Mouse (Mus musculus): ENCODE data around the gene Ppp3ca. TPM values are rescaled to one million over a fixed set of nuclear protein-coding genes. Genes with fewer than 3 reads are reported as not detected.

Gene Ppp3ca
- polyA plus RNA-seq, 1 experiment from 2014 or later, result 44.8 TPM

DNA sequence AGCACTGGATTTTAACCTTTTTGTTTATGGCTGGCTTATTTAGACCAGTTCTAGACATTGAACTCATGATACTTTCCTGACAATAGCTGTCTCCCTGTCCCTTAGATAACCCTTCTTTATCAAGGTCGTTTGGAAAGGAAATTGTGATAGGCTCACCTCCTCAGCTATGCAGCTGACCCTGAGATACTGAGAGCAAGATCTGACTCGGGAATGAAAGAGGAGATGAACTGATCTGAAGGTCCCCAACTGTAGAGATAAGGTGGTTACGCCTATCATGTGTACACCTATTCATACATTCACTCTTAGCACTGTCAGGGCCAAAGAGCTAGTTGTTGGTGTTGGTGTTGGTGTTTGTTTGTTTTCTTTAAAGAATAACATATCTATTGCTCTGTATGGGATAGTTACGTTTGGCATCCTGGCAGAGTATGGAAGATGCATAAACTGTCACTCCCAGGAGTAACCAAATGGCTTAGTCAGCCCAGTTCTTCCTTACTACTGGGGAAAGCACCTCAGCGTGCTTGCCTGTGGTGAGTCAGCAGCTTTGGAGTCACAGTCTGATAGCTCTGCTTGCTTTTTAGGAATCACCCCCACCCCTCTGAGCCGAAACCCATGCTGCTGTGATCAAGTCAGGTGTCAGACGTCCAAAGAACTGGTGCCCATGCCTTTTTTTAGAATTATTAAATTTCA is 91.5 kb downstream of the Ppp3ca start:
- H3K36me3 ChIP-seq (ENCODE audit: control insufficient read depth, insufficient read depth), result no peaks in the 10 kb centered on the region
- H3K9me3 ChIP-seq (replicated peaks; ENCODE audit: control insufficient read depth, low read length), result no peaks in the 10 kb centered on the region
- no peak overlapping the region for H3K4me2 ChIP-seq (ENCODE audit: low read depth, low read length)
- no peak overlapping the region for H3K27ac ChIP-seq (ENCODE audit: low read length)
- H3K4me1 ChIP-seq (ENCODE audit: control insufficient read depth, insufficient read depth, low read length), result peaks cover 15% of the 10 kb centered on the region
- WGBS, result 52% methylated on average over 7 of the region's 7 CpGs
- no peak overlapping the region for H3K9ac ChIP-seq (ENCODE audit: low read length)
- no peak overlapping the region for H3K4me3 ChIP-seq (ENCODE audit: low read length)
- H3K27me3 ChIP-seq (ENCODE audit: control insufficient read depth, insufficient read depth, low read length), result no peaks in the 10 kb centered on the region
- no peak for ATAC-seq (replicated peaks; ENCODE audit: extremely low read depth, insufficient read depth, low FRiP score)

DNA sequence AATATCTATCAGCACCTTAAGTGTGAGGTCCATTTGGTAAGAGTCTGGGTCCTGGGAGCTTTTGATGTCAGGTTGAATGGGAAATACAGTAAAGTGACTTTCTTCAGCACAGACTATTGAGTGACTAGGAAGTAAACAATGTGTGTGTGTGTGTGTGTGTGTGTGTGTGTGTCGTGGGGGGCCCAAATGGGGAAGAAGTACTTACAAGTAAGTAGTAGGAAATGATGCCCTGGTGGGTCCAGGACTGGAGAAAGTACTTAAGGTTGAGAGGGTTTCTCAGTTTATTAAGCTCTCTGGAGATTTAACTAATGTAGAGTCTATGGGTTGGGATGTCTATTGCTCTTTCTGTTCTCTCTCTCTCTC is 92.0 kb downstream of the Ppp3ca start:
- Histone ChIP-seq H3K36me3 (ENCODE audit: control insufficient read depth, insufficient read depth) (no peaks in the 10 kb centered on the region), H3K4me2 (ENCODE audit: low read depth, low read length) (no peak overlapping the region), H3K27ac (ENCODE audit: low read length) (no peak overlapping the region), H3K4me3 (ENCODE audit: low read length) (no peak overlapping the region), H3K9ac (ENCODE audit: low read length) (no peak overlapping the region), H3K27me3 (ENCODE audit: control insufficient read depth, insufficient read depth, low read length) (no peaks in the 10 kb centered on the region), H3K9me3 (replicated peaks; ENCODE audit: control insufficient read depth, low read length) (no peaks in the 10 kb centered on the region), H3K4me1 (ENCODE audit: control insufficient read depth, insufficient read depth, low read length) (peaks cover 15% of the 10 kb centered on the region)
- 76% methylated on average over 1 of the region's 1 CpGs for WGBS
- ATAC-seq (replicated peaks; ENCODE audit: extremely low read depth, insufficient read depth, low FRiP score), result no peak

DNA sequence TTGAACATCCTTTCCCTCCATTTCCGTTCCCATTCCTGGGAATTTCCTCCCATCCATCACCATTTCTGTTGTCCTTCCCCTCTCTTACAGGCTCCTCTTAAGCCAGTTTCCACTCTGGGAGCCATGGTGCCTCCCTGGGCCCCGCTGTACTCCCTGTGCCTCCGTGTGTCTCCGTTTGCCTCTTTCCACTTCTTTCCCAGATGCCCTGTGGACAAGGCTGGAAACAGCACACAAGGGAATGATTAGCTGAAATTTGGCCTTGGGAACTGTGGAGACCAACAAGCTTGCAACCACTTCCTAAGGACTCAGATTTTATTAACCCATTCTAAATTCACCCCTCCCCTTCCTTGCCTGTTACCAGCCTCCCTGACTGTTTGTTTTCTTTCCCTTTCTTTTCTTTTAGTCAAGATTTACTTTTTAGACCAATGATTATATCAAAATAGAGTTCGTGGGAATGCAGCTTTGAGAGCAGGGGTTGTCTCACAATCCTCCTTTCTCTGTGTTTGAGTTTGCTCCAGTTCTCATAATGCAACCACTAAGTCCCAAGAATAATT is 93.9 kb downstream of the Ppp3ca start:
- Histone ChIP-seq H3K9me3 (replicated peaks; ENCODE audit: control insufficient read depth, low read length) (no peaks in the 10 kb centered on the region), H3K27me3 (ENCODE audit: control insufficient read depth, insufficient read depth, low read length) (no peaks in the 10 kb centered on the region), H3K4me1 (ENCODE audit: control insufficient read depth, insufficient read depth, low read length) (peaks cover 15% of the 10 kb centered on the region), H3K9ac (ENCODE audit: low read length) (no peak overlapping the region), H3K27ac (ENCODE audit: low read length) (no peak overlapping the region), H3K36me3 (ENCODE audit: control insufficient read depth, insufficient read depth) (no peaks in the 10 kb centered on the region), H3K4me3 (ENCODE audit: low read length) (no peak overlapping the region), H3K4me2 (ENCODE audit: low read depth, low read length) (no peak overlapping the region)
- 57% methylated on average over 5 of the region's 5 CpGs for WGBS
- no peak for ATAC-seq (replicated peaks; ENCODE audit: extremely low read depth, insufficient read depth, low FRiP score)

DNA sequence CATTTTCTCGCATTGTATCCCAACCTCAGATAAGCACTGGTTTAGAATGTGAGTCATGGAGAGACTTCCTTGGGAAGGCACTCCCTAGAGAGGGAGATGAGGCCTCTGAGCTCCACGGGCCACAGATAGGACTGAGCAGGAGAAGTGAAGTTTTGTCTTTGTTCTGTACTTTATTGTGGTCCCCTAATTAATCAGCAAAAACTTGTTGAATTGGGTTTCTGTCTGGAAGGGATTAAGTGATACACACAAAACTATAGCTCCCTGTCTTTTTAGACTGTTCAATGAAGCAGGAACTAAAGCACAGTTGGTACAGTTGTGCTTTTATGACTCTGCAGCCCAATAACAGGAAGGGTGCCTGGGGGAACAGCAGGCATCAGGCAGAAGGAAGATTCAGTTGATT is 95.6 kb downstream of the Ppp3ca start:
- Histone ChIP-seq H3K4me2 (ENCODE audit: low read depth, low read length) (no peak overlapping the region), H3K9ac (ENCODE audit: low read length) (no peak overlapping the region), H3K9me3 (replicated peaks; ENCODE audit: control insufficient read depth, low read length) (no peaks in the 10 kb centered on the region), H3K27me3 (ENCODE audit: control insufficient read depth, insufficient read depth, low read length) (no peaks in the 10 kb centered on the region), H3K36me3 (ENCODE audit: control insufficient read depth, insufficient read depth) (no peaks in the 10 kb centered on the region), H3K4me1 (ENCODE audit: control insufficient read depth, insufficient read depth, low read length) (peaks cover 21% of the 10 kb centered on the region), H3K27ac (ENCODE audit: low read length) (no peak overlapping the region), H3K4me3 (ENCODE audit: low read length) (no peak overlapping the region)
- no peak for ATAC-seq (replicated peaks; ENCODE audit: extremely low read depth, insufficient read depth, low FRiP score)
- WGBS, result 31% methylated on average over 2 of the region's 2 CpGs

DNA sequence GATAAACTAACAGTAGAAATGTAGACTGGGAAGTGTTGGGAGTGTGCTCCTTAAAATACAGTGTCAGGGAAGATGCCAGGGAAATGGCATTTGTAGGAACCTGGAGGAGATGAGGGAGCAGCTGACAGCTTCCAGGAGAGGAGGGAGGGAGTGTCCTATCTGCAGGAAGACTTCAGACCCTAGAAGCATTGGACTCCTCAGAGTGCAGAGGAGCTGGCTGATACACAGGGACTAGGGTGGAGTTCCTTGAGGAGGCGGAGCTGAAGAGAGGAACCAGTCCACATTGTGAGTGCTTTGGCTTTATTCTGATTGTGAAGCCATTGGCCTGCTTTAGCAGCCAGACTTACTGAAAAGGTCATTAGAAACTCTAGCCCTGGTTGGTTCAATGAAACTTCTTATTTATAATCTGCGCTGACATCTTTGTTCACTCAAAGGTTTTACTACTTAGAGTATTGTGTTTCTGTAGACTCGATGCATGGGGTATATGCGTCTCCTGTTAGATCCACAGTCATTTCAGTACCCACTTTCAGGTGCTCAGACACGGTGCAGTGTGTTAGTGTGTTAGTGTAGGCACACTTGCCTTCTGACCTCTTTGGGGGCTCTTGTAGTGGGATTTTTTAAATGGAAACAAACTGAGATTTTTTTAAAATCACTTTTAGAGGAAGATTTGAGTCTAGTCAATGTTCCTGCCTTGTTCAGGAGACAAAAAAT is 99.0 kb downstream of the Ppp3ca start:
- Histone ChIP-seq H3K4me1 (ENCODE audit: control insufficient read depth, insufficient read depth, low read length) (peaks cover 17% of the 10 kb centered on the region), H3K4me2 (ENCODE audit: low read depth, low read length) (no peak overlapping the region), H3K4me3 (ENCODE audit: low read length) (no peak overlapping the region), H3K9ac (ENCODE audit: low read length) (no peak overlapping the region), H3K9me3 (replicated peaks; ENCODE audit: control insufficient read depth, low read length) (no peaks in the 10 kb centered on the region), H3K27ac (ENCODE audit: low read length) (peak overlapping the region; percentile 46), H3K36me3 (ENCODE audit: control insufficient read depth, insufficient read depth) (no peaks in the 10 kb centered on the region), H3K27me3 (ENCODE audit: control insufficient read depth, insufficient read depth, low read length) (no peaks in the 10 kb centered on the region)
- no peak for ATAC-seq (replicated peaks; ENCODE audit: extremely low read depth, insufficient read depth, low FRiP score)
- WGBS, result 70% methylated on average over 5 of the region's 5 CpGs

DNA sequence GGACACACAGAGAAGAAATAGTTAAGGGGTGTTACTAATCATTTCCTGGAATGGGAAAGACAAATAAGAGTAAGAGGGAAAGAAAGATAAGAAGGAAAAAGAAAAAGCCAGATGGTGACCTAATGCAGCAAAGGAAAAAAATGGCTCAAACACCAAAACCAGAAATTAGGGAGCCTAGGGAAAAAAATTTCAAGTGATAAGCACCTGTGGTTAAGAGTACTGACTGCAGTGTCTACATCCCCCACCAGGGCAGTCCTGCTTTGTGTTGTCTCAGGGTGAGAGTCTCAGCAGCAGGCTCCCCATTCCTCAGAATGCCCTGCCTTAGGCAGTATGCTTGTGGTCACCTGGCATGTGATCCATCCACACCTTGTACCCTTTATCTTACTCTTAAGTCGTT is 99.6 kb downstream of the Ppp3ca start:
- 0 out of 2 replicates have a peak, but pooled peaks have one; percentile 47 for ATAC-seq (replicated peaks; ENCODE audit: extremely low read depth, insufficient read depth, low FRiP score)

DNA sequence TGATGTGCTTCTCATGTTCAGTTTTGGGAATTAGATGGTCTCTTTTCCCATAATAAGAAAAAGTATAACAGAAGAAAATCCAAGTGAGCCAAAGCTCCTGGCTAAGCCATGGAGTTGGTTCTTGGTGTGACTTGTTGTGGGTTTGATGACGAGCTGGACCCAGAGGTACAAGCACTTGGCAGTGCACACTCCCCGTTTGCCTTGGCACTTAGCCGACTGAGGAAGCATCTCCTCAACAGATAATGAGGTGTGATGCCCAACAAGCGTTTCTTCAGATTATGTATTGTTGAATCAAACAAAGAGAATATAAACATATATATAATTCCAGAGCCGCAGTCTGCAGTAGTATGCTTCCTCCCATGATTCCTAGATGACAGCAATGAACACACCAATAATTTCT is 101.8 kb downstream of the Ppp3ca start:
- Histone ChIP-seq H3K4me3 (ENCODE audit: low read length) (no peak overlapping the region), H3K27me3 (ENCODE audit: control insufficient read depth, insufficient read depth, low read length) (no peaks in the 10 kb centered on the region), H3K27ac (ENCODE audit: low read length) (no peak overlapping the region), H3K4me1 (ENCODE audit: control insufficient read depth, insufficient read depth, low read length) (peaks cover 13% of the 10 kb centered on the region), H3K36me3 (ENCODE audit: control insufficient read depth, insufficient read depth) (no peaks in the 10 kb centered on the region), H3K9ac (ENCODE audit: low read length) (no peak overlapping the region), H3K4me2 (ENCODE audit: low read depth, low read length) (no peak overlapping the region), H3K9me3 (replicated peaks; ENCODE audit: control insufficient read depth, low read length) (no peaks in the 10 kb centered on the region)
- ATAC-seq (replicated peaks; ENCODE audit: extremely low read depth, insufficient read depth, low FRiP score), result no peak
- 70% methylated on average over 5 of the region's 5 CpGs for WGBS

More for the DNA sequence above, 99.6 kb downstream of the Ppp3ca start:
- Histone ChIP-seq H3K9me3 (replicated peaks; ENCODE audit: control insufficient read depth, low read length) (no peaks in the 10 kb centered on the region), H3K36me3 (ENCODE audit: control insufficient read depth, insufficient read depth) (no peaks in the 10 kb centered on the region), H3K27ac (ENCODE audit: low read length) (no peak overlapping the region), H3K4me1 (ENCODE audit: control insufficient read depth, insufficient read depth, low read length) (peaks cover 18% of the 10 kb centered on the region), H3K27me3 (ENCODE audit: control insufficient read depth, insufficient read depth, low read length) (no peaks in the 10 kb centered on the region), H3K4me3 (ENCODE audit: low read length) (no peak overlapping the region), H3K9ac (ENCODE audit: low read length) (no peak overlapping the region), H3K4me2 (ENCODE audit: low read depth, low read length) (no peak overlapping the region)
- 46% methylated on average over 1 of the region's 1 CpGs for WGBS

DNA sequence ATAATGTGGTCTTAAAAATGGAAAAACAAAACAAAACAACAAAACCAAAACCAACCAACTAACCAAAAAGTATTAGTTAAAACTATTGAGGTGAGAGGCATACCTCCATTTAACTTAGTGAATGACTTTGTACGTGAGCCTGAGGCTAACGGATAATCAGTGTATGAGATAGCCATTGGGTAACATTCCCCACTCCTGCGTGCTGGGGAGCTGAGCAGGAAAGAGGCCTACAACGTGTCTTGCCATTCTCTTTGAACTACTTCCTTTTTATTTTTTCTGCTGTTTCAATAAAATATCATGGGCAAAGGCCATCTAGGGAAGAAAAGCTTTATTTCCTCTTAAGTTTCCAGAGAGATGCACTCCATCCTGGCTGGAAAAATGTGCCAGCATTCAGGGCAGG is 103.3 kb downstream of the Ppp3ca start:
- no peaks in the 10 kb centered on the region for H3K27me3 ChIP-seq (ENCODE audit: control insufficient read depth, insufficient read depth, low read length)
- ATAC-seq (replicated peaks; ENCODE audit: extremely low read depth, insufficient read depth, low FRiP score), result no peak
- peaks cover 13% of the 10 kb centered on the region for H3K4me1 ChIP-seq (ENCODE audit: control insufficient read depth, insufficient read depth, low read length)
- no peak overlapping the region for H3K4me3 ChIP-seq (ENCODE audit: low read length)
- H3K36me3 ChIP-seq (ENCODE audit: control insufficient read depth, insufficient read depth), result no peaks in the 10 kb centered on the region
- H3K9me3 ChIP-seq (replicated peaks; ENCODE audit: control insufficient read depth, low read length), result no peaks in the 10 kb centered on the region
- H3K4me2 ChIP-seq (ENCODE audit: low read depth, low read length), result no peak overlapping the region
- H3K27ac ChIP-seq (ENCODE audit: low read length), result no peak overlapping the region
- H3K9ac ChIP-seq (ENCODE audit: low read length), result no peak overlapping the region
- 75% methylated on average over 4 of the region's 4 CpGs for WGBS

DNA sequence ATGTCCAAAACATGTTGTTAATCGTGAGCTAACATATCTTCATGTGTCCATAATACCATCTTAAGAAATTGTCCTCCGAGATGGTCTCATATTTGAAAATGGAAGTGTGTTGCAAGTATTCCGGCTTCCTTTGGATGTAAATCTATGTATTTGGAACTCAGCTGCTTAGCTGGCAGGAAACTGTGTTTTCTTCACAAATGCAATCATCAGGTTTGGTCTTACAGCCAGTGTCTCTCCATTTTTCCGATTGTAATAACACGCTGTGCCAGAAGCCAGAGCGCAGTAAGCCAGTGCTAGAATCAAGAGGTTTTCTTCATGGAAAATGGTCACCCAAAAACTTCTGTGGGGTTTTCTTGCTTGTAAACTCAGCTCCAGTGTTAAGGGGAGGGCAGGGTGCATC is 104.3 kb downstream of the Ppp3ca start:
- no peaks in the 10 kb centered on the region for H3K9me3 ChIP-seq (replicated peaks; ENCODE audit: control insufficient read depth, low read length)
- no peak for ATAC-seq (replicated peaks; ENCODE audit: extremely low read depth, insufficient read depth, low FRiP score)

More for the DNA sequence above, 104.3 kb downstream of the Ppp3ca start:
- Histone ChIP-seq H3K4me1 (ENCODE audit: control insufficient read depth, insufficient read depth, low read length) (peaks cover 11% of the 10 kb centered on the region), H3K27ac (ENCODE audit: low read length) (no peak overlapping the region), H3K9ac (ENCODE audit: low read length) (no peak overlapping the region), H3K4me3 (ENCODE audit: low read length) (no peak overlapping the region), H3K27me3 (ENCODE audit: control insufficient read depth, insufficient read depth, low read length) (no peaks in the 10 kb centered on the region), H3K36me3 (ENCODE audit: control insufficient read depth, insufficient read depth) (no peaks in the 10 kb centered on the region), H3K4me2 (ENCODE audit: low read depth, low read length) (no peak overlapping the region)
- WGBS, result 80% methylated on average over 6 of the region's 6 CpGs
